Mouse (Mus musculus): ENCODE results near the gene Gm49355.
"Not testable (repeated sequence)": the region's sequence is repeated elsewhere in the genome, so short reads cannot be mapped to it uniquely, and the experiment has no call there.

The Gm49355 gene

DNA sequence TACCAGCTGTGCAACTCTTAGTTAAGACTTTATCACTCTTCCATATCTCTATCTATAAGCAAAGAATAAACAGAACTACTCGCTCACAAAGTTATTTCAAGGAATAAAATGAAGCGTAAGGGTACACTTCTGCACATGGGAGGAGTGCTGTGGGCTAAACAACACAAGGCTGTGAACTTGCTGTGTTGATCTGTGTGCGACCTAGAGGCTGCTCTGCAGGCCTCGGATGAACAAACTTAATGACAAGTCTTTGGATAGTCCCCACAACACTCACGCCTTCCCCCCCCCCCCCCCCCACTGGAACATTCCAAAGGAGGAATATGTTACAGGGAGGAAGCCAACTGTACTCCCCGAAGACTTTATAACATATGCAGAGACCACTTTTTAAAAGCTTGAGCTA, at the start of gene Gm49355:
Gene Gm49355 (plus strand): TSS at position 336 of the 400 bp plus-strand sequence.
- DNase-seq (ENCODE audit: low spot score in 2 of 2): no peak

DNA sequence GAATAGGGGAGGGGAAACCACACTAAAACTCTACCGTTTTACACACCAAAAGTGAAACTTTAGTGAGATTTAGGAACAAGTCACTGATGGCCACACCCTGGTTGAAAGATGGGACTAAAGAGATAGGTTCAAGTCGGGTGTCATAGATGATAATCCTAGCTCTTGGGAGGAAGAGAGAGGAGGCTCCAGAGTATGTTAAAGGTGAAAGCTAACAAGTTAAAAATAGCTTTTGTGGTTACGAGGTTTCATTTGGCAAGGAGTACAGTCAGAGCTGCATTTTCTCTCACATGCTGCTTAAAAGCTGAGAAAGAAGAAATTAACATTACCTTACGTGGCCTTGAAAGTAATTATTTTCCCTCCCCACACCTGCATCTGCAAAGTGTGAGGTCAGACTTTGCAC, 40.0 kb upstream of the Gm49355 start:
- DNase-seq (ENCODE audit: low spot score in 2 of 2): no peak

DNA sequence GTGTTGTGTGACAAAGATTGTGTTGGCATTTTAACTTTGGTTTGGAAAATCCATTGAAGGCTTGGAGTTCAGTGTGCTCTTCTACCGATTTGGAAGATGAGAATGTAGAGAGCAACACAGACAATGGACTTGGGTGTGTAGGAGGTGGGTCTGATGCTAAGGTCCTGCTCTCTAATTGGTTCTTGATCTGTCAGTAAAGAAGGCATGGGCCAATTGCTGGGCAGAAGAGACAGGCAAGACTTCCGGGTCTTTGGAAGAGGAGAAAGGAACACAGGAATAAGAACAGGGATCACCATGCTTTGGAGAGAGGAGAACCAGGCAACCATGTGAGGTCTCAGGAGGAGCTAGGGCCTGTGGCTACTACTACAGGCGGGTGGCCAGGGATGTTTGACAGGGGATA, 7.7 kb upstream of the Gm49355 start:
- DNase-seq (ENCODE audit: low spot score in 2 of 2): no peak

DNA sequence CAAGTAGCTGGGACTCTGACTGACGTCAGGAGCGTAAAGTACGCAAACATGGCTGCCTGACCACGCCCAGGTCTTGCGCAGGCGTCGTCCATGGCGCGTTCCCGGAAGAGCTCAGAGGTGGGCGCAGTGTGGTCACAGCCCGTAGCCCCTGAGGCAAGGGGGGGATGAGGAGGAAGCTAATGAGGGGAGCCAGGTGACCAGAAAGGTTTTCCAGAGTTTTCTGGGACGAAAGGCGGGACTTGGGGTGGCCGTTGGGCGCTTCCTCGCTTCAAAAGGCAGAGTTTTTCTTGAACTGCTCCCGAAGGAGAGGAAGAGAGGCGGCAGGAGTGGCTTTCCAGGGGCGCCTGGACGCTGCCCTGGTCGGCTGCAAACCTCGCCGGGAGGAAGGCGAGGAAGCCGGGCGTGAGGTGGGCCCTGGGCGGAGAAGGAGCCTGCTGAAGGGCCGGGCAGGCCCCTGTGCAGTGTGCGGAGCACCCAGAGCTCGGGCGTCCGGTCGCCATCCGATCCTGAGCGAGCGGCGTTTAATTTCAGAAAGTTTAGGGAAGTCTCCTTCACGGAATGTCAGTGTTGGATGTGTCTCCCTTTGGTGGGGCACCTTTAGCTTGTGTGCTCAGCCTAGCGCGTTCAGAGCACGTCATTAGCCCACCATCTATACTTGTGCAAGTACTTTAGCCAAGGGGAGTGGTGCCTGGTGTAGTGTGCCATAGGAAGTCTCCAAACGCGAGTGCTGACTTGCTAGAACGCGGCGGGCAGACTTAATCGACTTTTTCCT, 551 bp downstream of the Gm49355 start, which contains the start of gene 3830406C13Rik:
Gene 3830406C13Rik (plus strand): TSS at position 33 of the 772 bp plus-strand sequence.
- peak; percentile 61 to 71 for DNase-seq (ENCODE audit: low spot score in 2 of 2)

DNA sequence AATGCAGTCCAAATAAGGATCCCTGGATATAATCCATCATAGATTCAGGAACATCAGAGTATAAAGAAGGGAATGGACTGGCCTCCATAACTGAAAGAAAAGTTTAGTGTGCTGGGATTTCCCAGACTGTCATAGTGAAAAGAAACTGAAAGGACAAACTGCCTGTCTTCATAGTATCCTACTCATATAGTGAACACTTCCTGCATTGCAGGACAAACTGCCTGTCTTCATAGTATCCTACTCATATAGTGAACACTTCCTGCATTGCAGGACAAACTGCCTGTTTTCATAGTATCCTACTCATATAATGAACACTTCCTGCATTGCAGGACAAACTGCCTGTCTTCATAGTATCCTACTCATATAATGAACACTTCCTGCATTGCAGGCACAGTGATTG, 6.0 kb downstream of the Gm49355 start:
- DNase-seq (ENCODE audit: low spot score in 2 of 2): not testable (repeated sequence)

DNA sequence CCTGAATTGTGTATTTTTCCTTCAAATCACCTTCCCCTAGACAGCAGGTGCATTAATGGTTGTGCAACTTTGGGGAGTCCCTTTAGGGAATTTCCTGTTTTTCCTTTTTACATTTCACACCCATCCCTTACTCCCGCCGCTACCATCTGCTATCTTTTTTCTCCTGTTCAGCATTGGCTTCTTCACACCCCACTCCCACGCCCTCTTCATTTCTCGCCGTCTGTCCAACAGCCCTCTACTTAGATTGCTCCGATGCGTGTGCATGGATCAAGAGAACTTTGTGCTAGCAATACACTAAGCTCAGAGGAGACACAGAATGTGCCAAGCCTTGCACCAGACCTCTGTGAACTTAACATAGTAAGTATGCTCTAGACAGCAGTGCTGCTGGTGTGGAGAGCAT, 12.6 kb downstream of the Gm49355 start:
- DNase-seq (ENCODE audit: low spot score in 2 of 2): no peak

DNA sequence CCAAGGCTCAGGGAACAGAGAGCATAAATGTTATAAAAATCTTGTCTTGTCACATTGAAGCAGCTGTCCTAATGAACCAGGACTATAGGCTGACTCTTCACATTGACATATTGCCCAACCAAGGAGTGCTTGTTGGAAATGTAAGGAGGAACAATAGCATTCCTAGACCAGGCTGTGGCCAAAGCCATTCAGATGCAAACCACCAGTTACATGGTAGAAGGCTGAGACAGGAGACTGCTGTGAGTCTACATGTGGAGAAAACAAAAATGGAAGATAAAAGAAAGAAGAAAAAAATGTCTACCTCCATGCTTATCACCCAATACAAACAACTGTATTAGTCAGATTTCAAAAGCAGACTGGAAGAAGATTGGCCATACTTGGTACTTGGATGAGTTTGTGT, 15.4 kb downstream of the Gm49355 start:
- DNase-seq (ENCODE audit: low spot score in 2 of 2): no peak

DNA sequence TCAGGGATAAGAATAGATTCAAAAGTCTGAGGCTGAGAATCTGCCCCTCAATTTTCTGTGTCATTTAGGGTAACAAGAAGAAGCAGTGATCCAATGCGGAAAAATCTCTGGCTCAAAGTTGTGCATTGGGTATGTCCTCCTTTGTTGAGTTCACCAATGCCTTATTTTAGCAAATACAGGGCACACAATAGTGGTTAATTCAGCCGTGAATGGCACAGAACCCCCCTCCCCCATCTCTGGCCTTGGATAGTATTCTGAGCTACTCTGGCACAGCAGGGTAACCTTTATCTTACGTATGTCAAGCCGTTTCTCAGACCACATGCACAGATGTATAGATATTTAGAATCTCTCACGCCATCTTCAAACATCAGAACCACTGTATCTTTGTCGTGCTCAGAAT, 15.9 kb downstream of the Gm49355 start:
- no peak for DNase-seq (ENCODE audit: low spot score in 2 of 2)

DNA sequence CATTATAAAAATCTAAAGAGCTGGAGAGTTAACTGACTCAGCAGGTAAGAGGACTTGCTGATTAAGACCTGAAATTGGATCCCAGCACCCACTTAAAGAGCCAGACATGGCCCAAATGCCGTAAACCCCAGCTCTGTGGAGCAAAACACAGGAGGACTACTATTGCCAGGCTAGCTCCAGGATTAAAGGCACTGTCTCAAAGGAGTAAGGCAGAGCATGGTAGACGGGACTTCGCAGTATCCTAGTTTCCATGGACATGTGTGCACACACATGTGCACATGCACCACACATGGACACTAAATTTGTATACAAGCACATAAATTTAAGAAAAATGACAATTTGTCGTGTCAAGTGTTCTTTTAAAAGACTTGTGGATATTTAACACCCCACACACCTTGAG, 16.5 kb downstream of the Gm49355 start:
- no peak for DNase-seq (ENCODE audit: low spot score in 2 of 2)

DNA sequence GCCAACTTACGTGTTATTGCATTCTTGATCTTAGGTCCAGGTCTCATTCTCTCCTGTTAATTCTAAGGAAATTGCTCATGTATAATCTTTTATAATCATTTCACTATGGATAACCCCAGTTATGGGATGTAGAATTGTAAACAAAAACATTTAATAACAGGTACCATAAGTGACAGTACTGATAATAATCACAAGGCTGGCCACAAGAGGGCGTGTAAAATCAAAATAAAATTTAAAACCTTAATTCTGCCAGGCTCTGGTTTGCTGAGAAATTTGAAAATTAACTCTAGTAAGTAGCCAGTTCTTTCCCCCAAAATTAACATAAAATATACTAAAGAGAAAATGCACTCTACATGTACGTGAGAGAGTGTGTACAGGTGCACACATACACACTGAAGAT, 16.9 kb downstream of the Gm49355 start:
- DNase-seq (ENCODE audit: low spot score in 2 of 2): no peak

DNA sequence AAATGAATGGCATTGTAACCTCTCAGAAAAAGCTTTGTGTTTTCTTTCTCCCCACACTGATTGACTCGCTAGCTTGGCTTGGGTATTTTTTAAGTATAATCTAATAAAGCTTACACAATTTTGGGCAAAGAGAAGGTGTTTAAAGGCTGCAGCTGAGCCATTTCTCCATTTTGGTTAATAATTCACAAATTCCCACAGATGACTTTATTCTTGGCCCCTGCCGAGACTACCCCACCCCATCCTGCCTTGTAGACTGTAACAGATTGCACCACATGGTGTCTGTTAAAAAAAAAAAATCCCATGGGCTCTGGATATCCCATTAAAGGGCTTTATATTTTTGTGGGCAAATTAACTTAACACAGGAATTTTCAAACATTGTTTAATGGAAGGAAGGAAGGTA, 19.3 kb downstream of the Gm49355 start:
- DNase-seq (ENCODE audit: low spot score in 2 of 2): no peak

DNA sequence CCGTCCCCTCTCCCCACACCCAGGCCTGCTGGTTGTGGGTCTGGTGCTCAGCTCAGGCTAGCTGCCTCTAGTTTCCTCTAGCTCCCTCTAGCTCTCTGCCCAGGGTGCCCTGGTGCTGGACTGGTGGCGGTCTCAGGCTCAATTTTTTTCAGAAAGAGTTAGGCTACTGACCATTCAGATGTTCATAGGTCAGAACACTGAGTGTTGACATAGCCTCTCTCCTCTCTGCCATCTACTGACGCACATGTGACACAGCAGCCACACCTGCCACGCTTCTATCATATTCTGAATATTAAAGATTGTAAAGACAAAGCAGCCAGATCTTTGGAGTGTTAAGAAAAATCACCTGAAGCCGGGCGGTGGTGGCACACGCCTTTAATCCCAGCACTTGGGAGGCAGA, 49.8 kb downstream of the Gm49355 start:
- no peak for DNase-seq (ENCODE audit: low spot score in 2 of 2)

DNA sequence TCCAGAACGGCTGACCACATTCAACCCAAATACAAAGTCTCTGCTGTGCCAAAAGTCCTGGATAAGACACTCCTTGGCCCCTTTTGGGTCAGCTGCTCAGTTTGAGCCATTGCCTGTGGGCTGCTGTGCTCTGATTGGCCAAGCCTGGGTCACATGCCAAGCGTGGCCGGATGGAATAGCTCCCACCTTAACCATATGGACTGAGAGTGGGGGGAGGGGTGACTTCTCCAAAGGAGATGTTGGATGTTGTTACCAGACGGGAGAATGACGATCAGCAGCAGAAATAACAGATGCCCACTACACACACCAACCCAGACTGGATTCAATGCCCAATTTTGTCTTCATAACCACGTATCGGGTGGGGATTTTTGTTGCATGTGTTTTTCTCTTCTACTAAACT, 51.1 kb downstream of the Gm49355 start:
- DNase-seq (ENCODE audit: low spot score in 2 of 2): no peak

DNA sequence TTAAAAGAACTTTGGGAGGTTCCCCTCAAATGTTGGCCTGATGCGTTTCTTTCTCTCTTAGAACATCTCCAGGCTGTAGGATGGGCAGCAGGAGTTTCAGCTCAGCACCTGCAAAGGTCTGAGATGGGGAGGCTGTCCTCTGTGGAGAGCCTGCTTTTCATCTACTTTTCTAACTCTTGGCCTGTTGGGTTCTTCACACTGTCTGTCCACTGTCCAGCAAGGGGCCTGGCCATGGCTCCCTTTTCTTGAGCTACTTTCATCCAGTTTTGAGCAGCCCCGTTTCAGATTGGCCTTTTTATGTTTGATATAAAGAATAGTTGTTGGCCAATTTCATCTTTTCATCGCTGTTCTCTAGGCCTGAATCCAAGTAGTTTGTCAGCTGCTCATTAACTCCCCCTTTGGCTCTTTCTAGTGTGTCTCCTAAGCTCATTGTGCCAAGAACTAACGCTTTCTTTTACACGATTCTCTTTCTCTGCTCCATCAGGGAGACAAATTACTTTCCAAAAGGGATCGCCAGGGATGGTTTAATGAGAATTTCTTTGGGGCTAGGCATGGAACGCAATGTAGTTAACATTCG, 53.7 kb downstream of the Gm49355 start:
- DNase-seq (ENCODE audit: low spot score in 2 of 2): no peak

DNA sequence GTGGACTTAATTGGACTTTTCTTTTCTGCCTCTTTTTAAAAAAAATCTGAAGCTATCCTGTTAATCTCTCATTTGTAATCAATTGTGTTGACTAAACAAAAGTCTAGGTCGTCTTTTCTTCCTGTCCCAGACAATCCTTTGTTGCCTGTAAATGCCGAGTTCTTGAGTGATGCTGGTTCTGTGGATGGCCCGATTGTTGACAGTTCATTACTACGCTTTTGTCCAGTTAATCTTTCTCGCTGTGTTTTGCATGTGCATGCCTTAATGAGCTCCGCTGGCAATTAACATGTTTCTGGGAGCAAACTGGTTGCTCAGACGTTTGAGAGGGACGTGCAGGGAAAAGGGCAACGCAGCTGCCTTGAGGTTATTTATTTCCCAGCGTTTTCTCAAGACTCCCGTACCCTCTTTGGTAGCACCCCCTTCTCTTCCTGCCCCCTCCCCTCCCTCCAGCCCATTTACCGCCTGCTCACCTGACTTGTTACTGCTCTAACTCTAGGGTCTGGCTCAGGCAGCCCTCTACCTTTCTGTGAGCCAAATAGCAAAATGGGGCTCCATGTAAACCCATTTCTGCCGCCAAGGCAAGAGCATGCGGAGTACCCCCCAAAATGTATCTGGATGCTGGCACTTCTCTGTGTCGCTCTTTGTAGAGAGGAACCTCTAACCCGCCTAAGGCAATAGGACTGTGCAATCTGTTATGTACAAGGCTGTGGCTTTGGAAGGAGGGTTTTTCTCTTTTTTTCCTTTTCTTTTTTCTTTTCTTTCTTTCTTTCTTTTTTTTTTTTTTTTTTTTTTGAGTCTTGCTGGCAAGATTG, 54.4 kb downstream of the Gm49355 start:
- no peak for DNase-seq (ENCODE audit: low spot score in 2 of 2)

DNA sequence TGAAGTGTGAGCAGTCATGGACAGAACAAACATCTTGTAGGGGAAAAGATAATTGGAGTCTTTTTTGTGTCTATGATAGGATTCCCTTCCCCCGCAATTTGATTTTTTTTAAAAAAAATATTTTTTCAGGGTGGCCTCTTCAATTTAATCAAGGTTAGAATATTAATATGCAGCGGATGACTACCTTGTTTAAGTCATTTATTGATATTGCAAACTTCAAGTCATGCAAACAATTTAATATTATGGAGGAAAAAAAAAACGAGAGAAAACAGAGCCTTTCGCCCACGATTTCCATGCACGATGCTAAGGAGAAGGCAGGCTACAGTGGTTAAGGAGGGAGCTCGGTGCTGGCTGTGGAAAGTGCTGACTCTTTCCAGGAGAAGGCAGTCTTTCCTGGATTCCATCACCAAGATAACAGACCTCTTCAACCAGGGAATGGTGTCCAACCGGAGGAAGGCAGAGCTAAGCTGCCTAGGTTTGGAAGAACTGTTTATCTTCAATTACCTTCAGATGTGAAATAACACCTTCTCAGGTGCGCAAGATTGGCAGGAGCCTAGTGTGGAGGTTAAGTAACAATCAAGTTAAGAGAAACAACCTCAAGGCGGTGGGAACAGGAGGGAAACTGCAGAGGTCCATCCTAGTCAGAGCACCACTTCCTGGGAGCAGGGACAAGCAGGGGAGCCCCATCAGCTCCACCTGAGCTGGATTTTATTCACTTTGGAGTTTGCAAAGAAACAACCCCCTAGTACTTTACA, 55.2 kb downstream of the Gm49355 start:
- no peak for DNase-seq (ENCODE audit: low spot score in 2 of 2)

DNA sequence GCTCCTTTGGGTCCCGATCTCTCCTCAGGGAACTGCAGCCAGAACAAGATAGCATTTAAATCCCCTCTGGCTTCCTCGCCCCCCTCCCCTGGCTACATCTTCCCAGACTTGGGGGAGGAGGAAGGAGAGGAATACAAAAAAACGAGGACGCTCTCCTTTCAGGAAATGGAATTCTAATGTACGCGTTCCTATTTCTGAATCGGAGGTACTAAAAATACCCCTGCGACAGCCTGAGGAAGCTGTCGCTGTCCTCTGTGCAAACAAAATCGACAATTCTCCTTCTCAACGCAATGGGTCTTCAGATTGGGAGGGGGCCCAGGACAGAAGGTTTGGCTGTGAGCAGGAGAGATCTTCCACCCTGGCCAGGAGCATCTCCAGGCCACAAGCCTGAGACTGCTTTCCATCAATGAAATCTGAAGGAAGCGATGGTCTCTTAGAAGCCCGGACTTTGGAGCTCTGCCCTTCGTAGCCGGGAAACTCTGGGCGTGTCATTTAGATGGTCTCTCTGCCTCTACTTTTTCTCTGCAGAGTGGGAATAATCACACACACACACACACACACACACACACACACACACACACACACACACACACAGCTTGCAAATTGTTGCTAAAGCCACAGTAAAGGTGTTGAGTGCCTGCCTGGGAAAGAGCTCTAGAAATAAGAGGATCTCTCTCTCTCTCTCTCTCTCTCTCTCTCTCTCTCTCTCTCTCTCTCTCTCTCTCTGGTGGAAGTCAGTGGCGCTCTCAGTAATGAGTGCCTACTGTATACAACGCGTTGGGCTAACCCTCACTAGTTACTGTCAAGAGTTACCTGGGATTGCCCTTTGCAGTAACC, 56.7 kb downstream of the Gm49355 start:
- no peak for DNase-seq (ENCODE audit: low spot score in 2 of 2)

DNA sequence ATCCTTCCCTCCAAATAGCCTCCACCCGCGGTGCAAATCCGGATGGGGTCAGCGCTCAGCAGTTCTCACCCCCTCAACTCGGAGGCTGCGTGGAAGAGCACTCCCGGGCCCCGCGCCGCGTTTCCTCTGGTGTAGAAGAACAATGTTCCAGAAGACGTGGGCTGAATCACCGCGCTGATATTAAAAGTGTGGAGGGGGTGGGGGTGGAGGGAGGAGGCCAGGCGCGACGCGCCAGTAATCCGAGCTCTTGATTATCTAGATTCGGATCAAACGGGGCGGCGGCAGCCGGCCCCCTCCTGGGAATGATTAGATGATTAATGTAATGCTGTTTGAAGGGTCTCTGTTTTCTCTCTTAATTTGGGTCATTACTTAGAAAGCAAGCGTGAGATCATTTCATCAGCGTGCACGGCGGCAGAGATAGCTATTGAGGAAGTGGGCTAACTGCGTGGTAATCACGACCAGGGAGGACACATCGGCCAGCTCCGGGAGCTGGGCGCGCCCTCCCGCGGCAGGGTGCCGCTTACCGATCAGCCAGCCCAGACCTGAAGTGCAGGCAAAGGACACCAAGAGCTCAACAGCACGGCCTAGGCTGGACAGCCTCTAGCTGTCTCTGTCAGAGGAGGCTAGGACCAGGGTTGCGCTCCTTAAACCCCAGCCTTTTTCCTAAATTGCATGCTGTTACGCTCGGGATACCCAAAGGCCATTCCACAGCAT, 57.5 kb downstream of the Gm49355 start:
- DNase-seq (ENCODE audit: low spot score in 2 of 2): no peak

DNA sequence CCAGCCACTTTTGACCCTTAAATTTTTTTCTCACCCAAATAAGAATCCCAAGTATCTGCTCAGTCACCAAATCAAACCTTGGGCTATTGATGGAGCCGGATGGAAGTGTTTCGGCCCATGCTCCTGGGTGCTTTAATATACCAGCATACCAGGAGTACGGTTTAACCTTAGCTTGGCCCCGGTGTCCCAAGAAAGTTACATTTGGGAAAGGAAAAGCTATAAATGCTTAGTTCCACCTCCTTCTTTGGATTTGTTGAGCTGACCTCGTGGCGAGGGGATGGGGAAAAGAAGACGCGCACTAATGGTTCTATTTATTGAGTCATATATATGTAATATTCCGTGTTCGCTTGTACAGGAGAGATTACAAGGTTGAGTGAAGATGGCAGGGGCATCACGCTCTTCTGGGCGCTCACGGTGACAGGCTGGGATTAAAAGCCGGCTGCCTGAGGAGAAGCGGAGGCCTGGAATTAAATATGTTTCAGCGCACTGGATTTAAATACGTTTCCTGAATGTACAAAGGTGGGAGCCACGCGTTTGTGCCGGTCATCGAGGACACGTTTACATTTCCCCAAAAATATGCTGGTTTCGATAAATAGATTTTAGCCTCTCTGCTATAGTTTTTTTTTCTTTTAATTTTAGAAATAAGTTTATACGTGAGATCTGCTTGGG, 58.1 kb downstream of the Gm49355 start:
- DNase-seq (ENCODE audit: low spot score in 2 of 2): no peak
